Mouse (Mus musculus): ENCODE measurements around the gene Zhx3.

- TF ChIP-seq POLR2A (IDR thresholded peaks at IDR 0.05; ENCODE audit: control insufficient read depth, extremely low read depth, insufficient read depth, low read length, poor library complexity) (no peak), CTCF (IDR thresholded peaks at IDR 0.05; ENCODE audit: borderline replicate concordance, control insufficient read depth, extremely low read depth, insufficient read depth, low read length, poor library complexity) (no peak)
Observed at GRCm38 (mm10) chr2:160747075-160747474, 125.7 kb downstream of the Zhx3 start.

All from thymus, adult 2 months (tissue).